Mouse (Mus musculus) kidney, adult 2 months (tissue): ENCODE data around the gene Slc7a15. TPM values are rescaled to one million over a fixed set of nuclear protein-coding genes. Genes with fewer than 3 reads are reported as not detected.

Source experiments
- DNase-seq: peaks from one replicate; pipeline ENCODE4 v3.0.0; 2021
- H3K27ac ChIP-seq: fragments of 200-500 bp; 2 replicates; pipeline ENCODE4 v1.5.1; 2012; ENCODE audit warnings: low read depth, low read length, control low read depth, inconsistent platforms; ENCODE audit not compliant: insufficient read depth
- H3K27me3 ChIP-seq: fragments of 200-500 bp; replicated peaks from 2 replicates; pipeline ENCODE4 v1.6.1; 2012; ENCODE audit warnings: mild to moderate bottlenecking, moderate library complexity, low read length, inconsistent platforms; ENCODE audit not compliant: control insufficient read depth, insufficient read depth
- H3K36me3 ChIP-seq: fragments of 200-500 bp; 2 replicates; pipeline ENCODE4 v1.6.1; 2012; ENCODE audit warnings: mild to moderate bottlenecking, moderate library complexity, low read length, inconsistent platforms; ENCODE audit not compliant: control insufficient read depth, insufficient read depth
- H3K4me1 ChIP-seq: fragments of 200-500 bp; 2 replicates; pipeline ENCODE4 v1.6.1; 2011; ENCODE audit warnings: low read length; ENCODE audit not compliant: control insufficient read depth, insufficient read depth
- H3K4me3 ChIP-seq: fragments of 200-500 bp; 2 replicates; pipeline ENCODE4 v1.5.1; 2011; ENCODE audit warnings: mild to moderate bottlenecking, low read depth, low read length, control low read depth; ENCODE audit not compliant: insufficient read depth
- CTCF ChIP-seq: fragments of 200-500 bp; conservative IDR thresholded peaks from 2 replicates; pipeline ENCODE4 v1.5.1; 2011; ENCODE audit warnings: low read depth, mild to moderate bottlenecking, control low read depth, low read length, moderate library complexity, mixed read lengths; ENCODE audit not compliant: insufficient read depth, insufficient read length
- POLR2A ChIP-seq: fragments of 200-500 bp; IDR thresholded peaks from one replicate; pipeline ENCODE4 v1.6.1; 2011; ENCODE audit warnings: low read depth, low read length, control low read depth
- WGBS: fragments of 180-500 bp; shearing (Covaris S2); methylation state at CpG from one replicate; pipeline ENCODE4 v1.1.7; 2018; 5-methylcytosine and 5-hydroxymethylcytosine counted together
- polyA plus RNA-seq: library from polyadenylated mRNA; depleted of rRNA; stranded (reverse); fragments of >200 nt; gene quantifications from 2 replicates; pipeline ENCODE4 v1.2.3, GENCODE M21; 2012

Slc7a15 gene
- polyA plus RNA-seq, 1 experiment = 0.61 TPM

DNA sequence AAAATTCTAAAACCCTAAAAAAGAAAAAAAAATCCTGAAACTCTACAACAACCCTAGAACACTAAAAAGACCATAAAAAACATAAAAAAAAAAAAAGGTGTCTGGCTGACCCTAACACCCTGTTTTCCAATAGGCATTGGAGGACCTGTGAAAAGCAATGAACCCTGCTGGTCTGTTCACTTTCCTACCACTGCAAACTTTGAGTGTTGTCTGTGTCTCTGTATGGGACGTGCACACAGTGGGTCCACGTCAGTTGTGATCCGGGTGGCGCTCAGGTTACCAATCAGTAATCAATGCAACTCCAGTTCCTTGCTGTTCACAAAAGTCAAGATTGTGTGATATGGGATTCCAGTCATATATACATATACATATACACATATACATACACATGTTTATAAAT lies 36.7 kb upstream of the Slc7a15 start:
- Histone ChIP-seq H3K36me3 (no peaks in the 10 kb centered on the region), H3K4me1 (no peaks in the 10 kb centered on the region), H3K4me3 (no peak overlapping the region), H3K27me3 (no peaks in the 10 kb centered on the region), H3K27ac (no peak overlapping the region)
- DNase-seq = no peak
- 98% methylated on average over 4 of the region's 4 CpGs for WGBS
- no peak for TF ChIP-seq POLR2A

DNA sequence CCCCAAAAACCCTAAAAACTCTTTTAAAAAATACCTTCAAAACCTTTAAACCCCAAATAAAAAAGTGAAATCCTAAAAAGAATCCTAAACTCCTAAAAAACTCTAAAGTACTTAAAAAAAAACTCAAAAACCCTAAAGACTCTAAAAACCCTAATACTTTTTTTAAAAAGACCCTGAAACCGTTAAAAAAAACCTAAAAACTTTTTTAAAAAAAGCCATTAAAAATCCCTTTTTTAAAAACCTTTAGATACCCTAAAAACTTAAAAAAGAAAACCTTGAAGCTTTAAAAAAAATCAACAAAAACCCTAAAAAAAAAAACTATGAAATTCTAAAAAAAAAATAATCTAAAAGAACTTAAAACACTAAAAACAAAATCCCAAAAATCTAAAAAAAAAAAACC lies 35.4 kb upstream of the Slc7a15 start:
- 97% methylated on average over 1 of the region's 1 CpGs for WGBS
- H3K27ac ChIP-seq = no peak overlapping the region

DNA sequence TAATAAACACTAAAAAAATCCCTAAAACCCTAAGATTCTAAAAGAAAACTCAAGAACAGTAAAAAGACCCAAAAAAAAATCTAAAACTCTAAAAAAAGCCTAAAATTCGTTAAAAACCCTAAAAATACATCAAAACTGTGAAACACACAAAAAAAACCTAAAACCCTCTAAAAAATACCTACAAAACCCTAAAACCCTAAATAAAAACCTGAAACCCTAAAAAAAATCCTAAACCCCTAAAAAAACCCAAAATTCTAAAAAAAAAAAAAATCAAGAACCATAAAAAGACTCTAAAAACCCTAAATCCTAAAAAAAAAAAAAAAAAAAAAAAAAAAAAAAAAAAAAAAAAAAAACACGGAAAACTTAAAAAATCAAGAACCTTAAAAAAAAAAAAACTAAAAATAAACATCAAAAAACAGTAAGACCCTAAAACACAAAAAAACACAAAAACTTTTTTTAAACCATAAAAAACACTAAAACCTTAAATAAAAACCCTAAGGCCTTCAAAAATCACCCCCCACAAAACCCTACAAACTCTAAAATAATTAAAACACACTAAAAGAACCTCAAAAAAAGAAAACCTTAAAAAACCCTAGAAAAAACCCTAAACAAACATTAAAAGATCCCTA lies 34.0 kb upstream of the Slc7a15 start:
- Histone ChIP-seq H3K27me3 (no peaks in the 10 kb centered on the region), H3K4me1 (no peaks in the 10 kb centered on the region), H3K36me3 (no peaks in the 10 kb centered on the region), H3K27ac (no peak overlapping the region), H3K4me3 (no peak overlapping the region)
- no peak for DNase-seq
- WGBS = 86% methylated on average over 2 of the region's 2 CpGs
- TF ChIP-seq CTCF (no peak), POLR2A (no peak)

More for the DNA sequence above, 35.4 kb upstream of the Slc7a15 start:
- Histone ChIP-seq H3K36me3 (no peaks in the 10 kb centered on the region), H3K4me1 (no peaks in the 10 kb centered on the region), H3K4me3 (no peak overlapping the region), H3K27me3 (no peaks in the 10 kb centered on the region)
- DNase-seq = no peak
- TF ChIP-seq CTCF (no peak), POLR2A (no peak)

DNA sequence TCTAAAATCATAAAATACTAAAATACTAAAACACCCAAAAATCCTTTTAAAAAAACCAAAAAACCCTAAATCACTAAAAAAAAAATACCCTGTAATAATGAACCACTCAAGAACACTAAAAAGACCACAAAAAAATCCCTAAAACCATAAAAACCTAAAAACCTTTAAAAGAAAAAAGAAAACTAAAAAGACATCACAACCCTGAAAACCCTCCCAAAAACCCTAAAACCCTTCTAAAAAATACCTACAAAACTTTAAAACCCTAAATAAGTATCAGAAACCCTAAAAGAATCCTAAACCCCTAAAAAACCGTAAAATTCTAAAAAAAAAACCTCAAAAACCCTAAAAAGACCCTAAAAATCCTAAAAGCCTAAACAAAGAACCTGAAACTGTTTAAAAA lies 32.8 kb upstream of the Slc7a15 start:
- no peak for DNase-seq
- no peaks in the 10 kb centered on the region for H3K4me1 ChIP-seq
- no peak overlapping the region for H3K4me3 ChIP-seq
- H3K27me3 ChIP-seq = no peaks in the 10 kb centered on the region
- WGBS = 100% methylated on average over 1 of the region's 1 CpGs
- TF ChIP-seq CTCF (no peak), POLR2A (no peak)
- no peak overlapping the region for H3K27ac ChIP-seq
- no peaks in the 10 kb centered on the region for H3K36me3 ChIP-seq

DNA sequence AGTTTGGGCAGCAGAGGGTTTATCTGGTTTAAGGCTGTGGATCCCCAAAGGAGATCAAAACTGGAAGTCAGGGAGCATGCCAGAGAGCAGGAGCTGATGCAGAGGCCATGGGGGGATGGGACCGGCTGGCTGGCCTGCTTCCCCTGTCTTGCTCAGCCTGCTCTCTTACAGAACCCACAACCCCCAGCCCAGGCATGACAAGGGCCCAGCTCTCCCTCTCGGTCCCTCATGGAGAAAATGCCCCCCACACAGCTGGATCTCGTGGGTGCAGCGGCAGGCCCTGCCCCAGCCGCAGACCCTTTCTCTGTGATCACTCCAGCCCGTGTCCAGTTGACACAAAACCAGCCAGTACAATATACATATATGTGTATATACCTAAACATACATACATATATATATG lies 30.7 kb upstream of the Slc7a15 start:
- no peak overlapping the region for H3K4me3 ChIP-seq
- DNase-seq = no peak
- no peak overlapping the region for H3K27ac ChIP-seq
- no peaks in the 10 kb centered on the region for H3K36me3 ChIP-seq
- no peaks in the 10 kb centered on the region for H3K4me1 ChIP-seq
- TF ChIP-seq POLR2A (no peak), CTCF (no peak)
- WGBS = 98% methylated on average over 6 of the region's 6 CpGs
- H3K27me3 ChIP-seq = no peaks in the 10 kb centered on the region

DNA sequence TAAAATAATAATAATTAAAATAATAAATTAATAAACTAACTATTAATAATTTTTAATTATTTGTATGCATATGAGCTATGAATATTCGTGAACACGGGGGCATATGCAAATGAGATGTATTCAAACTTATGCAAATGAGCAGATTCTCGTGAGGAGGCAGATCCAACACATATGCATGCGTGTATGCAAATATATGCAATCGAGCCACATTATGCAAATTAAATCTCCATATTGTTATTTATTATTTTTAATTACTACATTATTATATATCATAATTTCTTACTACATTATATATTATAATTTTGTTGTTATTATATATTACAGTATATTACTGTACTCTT lies 21.8 kb upstream of the Slc7a15 start:
- no peaks in the 10 kb centered on the region for H3K27me3 ChIP-seq
- H3K4me1 ChIP-seq = no peaks in the 10 kb centered on the region
- TF ChIP-seq POLR2A (no peak), CTCF (no peak)
- no peaks in the 10 kb centered on the region for H3K36me3 ChIP-seq
- no peak for DNase-seq
- H3K27ac ChIP-seq = no peak overlapping the region
- no peak overlapping the region for H3K4me3 ChIP-seq
- 96% methylated on average over 5 of the region's 5 CpGs for WGBS

DNA sequence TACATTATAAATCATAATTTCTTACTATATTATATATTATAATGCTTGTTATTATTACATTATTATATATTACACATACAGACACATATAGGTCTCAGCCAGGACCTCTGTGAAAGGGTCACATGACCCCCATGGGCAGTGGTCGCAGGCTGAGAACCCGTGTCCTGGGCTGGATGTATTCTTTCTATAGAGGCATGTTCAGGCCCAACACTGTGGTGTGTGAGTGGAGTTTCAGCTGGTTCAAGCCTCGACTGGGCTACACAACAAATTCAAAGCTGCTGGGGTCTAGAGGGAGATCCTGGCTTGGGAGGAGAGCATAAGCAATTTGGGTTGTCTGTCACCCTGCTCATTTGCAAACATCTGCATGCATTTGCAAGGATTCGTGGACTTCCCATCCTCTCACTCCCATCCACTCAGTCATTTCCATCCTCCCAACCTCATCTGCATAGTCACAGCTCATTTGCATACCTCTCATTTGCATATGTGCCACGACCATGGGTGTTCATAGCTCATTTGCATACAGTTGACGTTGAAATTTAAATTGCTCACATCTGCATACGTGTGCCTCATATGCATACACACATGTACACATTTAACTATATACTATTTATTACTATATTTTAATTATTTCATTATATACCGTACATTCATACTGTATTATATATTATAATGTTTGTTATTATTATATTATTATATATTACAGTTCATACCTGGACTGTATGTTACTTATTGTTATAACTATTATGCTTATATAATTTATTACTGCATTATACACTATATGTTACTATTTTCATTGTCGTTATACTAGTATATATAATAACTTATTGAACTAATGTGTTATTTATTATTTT lies 21.2 kb upstream of the Slc7a15 start:
- DNase-seq = no peak
- Histone ChIP-seq H3K4me3 (no peak overlapping the region), H3K27ac (no peak overlapping the region), H3K36me3 (no peaks in the 10 kb centered on the region), H3K4me1 (no peaks in the 10 kb centered on the region), H3K27me3 (no peaks in the 10 kb centered on the region)
- WGBS = 96% methylated on average over 9 of the region's 9 CpGs
- TF ChIP-seq POLR2A (no peak), CTCF (no peak)
